Mouse (Mus musculus): Measurements from ENCODE around the gene Rpusd4. TPM values are rescaled to one million over a fixed set of nuclear protein-coding genes. Genes with fewer than 3 reads are reported as not detected.

Rpusd4 gene
- total RNA-seq, 2 experiments from 2014 or later = 8.9 to 10.0 TPM

- TF ChIP-seq CTCF (IDR thresholded peaks at IDR 0.05) = no peak
- Histone ChIP-seq H3K27ac (no peak overlapping the region), H3K4me3 (no peak overlapping the region)
- no peak for DNase-seq (ENCODE audit: extremely low spot score in 1 of 2, low spot score in 2 of 2)
- intact Hi-C loops (cut with DNase I) = no loop called here
Observed at GRCm38 (mm10) chr9:35320288-35320687, 52.6 kb downstream of the Rpusd4 start.

GRCm38 (mm10) chr9:35323974-35324373, 56.3 kb downstream of the Rpusd4 start:
- intact Hi-C loops (cut with DNase I) = no loop called here
- TF ChIP-seq CTCF (IDR thresholded peaks at IDR 0.05) = no peak
- Histone ChIP-seq H3K4me3 (no peak overlapping the region), H3K27ac (no peak overlapping the region)
- no peak for DNase-seq (ENCODE audit: extremely low spot score in 1 of 2, low spot score in 2 of 2)

GRCm38 (mm10) chr9:35324571-35324970, 56.9 kb downstream of the Rpusd4 start:
- intact Hi-C loops (cut with DNase I) = no loop called here
- DNase-seq (ENCODE audit: extremely low spot score in 1 of 2, low spot score in 2 of 2) = no peak
- Histone ChIP-seq H3K27ac (no peak overlapping the region), H3K4me3 (no peak overlapping the region)
- TF ChIP-seq CTCF (IDR thresholded peaks at IDR 0.05) = no peak

- intact Hi-C loops (cut with DNase I) = no loop called here
- no peak overlapping the region for H3K27ac ChIP-seq
- DNase-seq (ENCODE audit: extremely low spot score in 1 of 2, low spot score in 2 of 2) = no peak
- no peak for TF ChIP-seq CTCF (IDR thresholded peaks at IDR 0.05)
- no peak overlapping the region for H3K4me3 ChIP-seq
Observed at GRCm38 (mm10) chr9:35326644-35327263, 59.1 kb downstream of the Rpusd4 start.

Other genes with a start within 250 kb of the Rpusd4 start
- 10 to 100 TPM; 24.4 to 25.2 TPM for gene St3gal4, start 148.6 kb upstream of the Rpusd4 start, total RNA-seq (2021)
- 10 to 100 TPM; 17.5 to 17.7 TPM for gene Dcps, start 91.8 kb upstream of the Rpusd4 start, total RNA-seq (2021)
- 10 to 100 TPM; 60.7 to 69.9 TPM for gene Srpr, start 67.7 kb upstream of the Rpusd4 start, total RNA-seq (2021)
- 1 to 10 TPM; 1.1 to 2.1 TPM for gene Tirap, start 67.6 kb upstream of the Rpusd4 start, total RNA-seq (2021)
- 10 to 100 TPM; 33.4 to 36.4 TPM for gene Foxred1, start 56.8 kb upstream of the Rpusd4 start, total RNA-seq (2021)
- gene Fam118b, start 60 bp upstream of the Rpusd4 start, total RNA-seq (2021) = 10 to 100 TPM; 26.5 to 27.0 TPM
- gene Cdon, start 153.3 kb downstream of the Rpusd4 start, total RNA-seq (2021) = 1 to 10 TPM; 7.9 to 8.3 TPM

All from left cerebral cortex, adult 2 months (tissue).